Mouse (Mus musculus) gastrocnemius, adult 18-20 months (tissue): ENCODE measurements at regions not wholly inside any gene's neighbourhood (a gene's known extent, or its start where the extent isn't known, plus 50 kb on each side); places are given as distances from the start of the nearest gene placed in this dataset.

Experiments used
- DNase-seq: peaks from one replicate; pipeline ENCODE4 v3.0.0; 2021; ENCODE audit warnings: low spot score

DNA sequence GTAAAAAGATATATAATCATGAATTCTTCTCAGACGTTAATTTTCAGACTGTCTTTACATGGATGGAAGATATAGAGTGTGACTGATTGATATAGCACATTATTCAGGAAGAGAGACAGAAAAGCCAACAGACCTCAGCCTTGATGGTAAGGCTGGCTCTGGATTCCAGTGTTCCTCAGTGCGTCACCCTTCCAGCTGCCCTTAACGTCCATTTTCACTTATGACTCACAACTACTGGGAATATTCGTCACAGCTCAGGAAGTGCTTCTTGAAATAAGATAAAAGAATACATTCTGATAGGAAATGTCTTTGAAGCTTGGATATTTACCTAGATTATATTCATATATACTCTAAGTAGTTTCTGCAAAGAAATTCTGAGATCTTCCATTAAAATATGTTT lies 923.8 kb downstream of the Flrt2 start:
- no peak for DNase-seq

- DNase-seq, result no peak
Observed at GRCm38 (mm10) chr12:96617226-96617625, 925.2 kb downstream of the Flrt2 start.
